Mouse (Mus musculus) embryo, embryonic 10 days (tissue): Measurements from ENCODE around the gene Chuk.

ENCODE experiments used
- DNase-seq: peaks from one replicate; pipeline ENCODE4 v3.0.0-alpha.2; 2015; ENCODE audit warnings: low spot score

Chuk gene

GRCm38 (mm10) chr19:44107661-44108521 lies 611 bp upstream of the Chuk start:
- DNase-seq, result no peak

GRCm38 (mm10) chr19:44104393-44104792 lies 2.9 kb downstream of the Chuk start:
- DNase-seq, result no peak

- DNase-seq, result no peak
Measured at GRCm38 (mm10) chr19:44103001-44103400, 4.3 kb downstream of the Chuk start.

- no peak for DNase-seq
Measured at GRCm38 (mm10) chr19:44100840-44101239, 6.4 kb downstream of the Chuk start.

GRCm38 (mm10) chr19:44086278-44086677 lies 21.0 kb downstream of the Chuk start:
- peak; percentile 41 for DNase-seq

GRCm38 (mm10) chr19:44080920-44081319 lies 26.4 kb downstream of the Chuk start:
- DNase-seq, result no peak

GRCm38 (mm10) chr19:44080023-44080422 lies 27.3 kb downstream of the Chuk start:
- no peak for DNase-seq

- no peak for DNase-seq
Measured at GRCm38 (mm10) chr19:44077024-44077423, 30.3 kb downstream of the Chuk start.

- peak; percentile 54 for DNase-seq
Measured at GRCm38 (mm10) chr19:44076457-44076856, 30.8 kb downstream of the Chuk start.

- DNase-seq, result no peak
Measured at GRCm38 (mm10) chr19:44074986-44075385, 32.3 kb downstream of the Chuk start.

GRCm38 (mm10) chr19:44071166-44071565 lies 36.1 kb downstream of the Chuk start:
- no peak for DNase-seq

GRCm38 (mm10) chr19:44069914-44070232 lies 37.4 kb downstream of the Chuk start:
- DNase-seq, result no peak

GRCm38 (mm10) chr19:44069121-44069913 lies 38.0 kb downstream of the Chuk start, which contains the start of gene Erlin1:
Erlin1 (minus strand) TSS chr19:44069785.
- peak; percentile 92 for DNase-seq

GRCm38 (mm10) chr19:44068232-44068631 lies 39.0 kb downstream of the Chuk start:
- no peak for DNase-seq

- no peak for DNase-seq
Measured at GRCm38 (mm10) chr19:44067323-44068049, 39.8 kb downstream of the Chuk start.

GRCm38 (mm10) chr19:44064734-44065133 lies 42.5 kb downstream of the Chuk start:
- DNase-seq, result no peak

- no peak for DNase-seq
Measured at GRCm38 (mm10) chr19:44063773-44064172, 43.5 kb downstream of the Chuk start.

GRCm38 (mm10) chr19:44060226-44060625 lies 47.1 kb downstream of the Chuk start:
- no peak for DNase-seq

GRCm38 (mm10) chr19:44055173-44055826 lies 52.0 kb downstream of the Chuk start:
- no peak for DNase-seq

GRCm38 (mm10) chr19:44050388-44050787 lies 56.9 kb downstream of the Chuk start:
- no peak for DNase-seq

- no peak for DNase-seq
Measured at GRCm38 (mm10) chr19:44049282-44049681, 58.0 kb downstream of the Chuk start.

- no peak for DNase-seq
Measured at GRCm38 (mm10) chr19:44045847-44046246, 61.4 kb downstream of the Chuk start.
